Comparison of ENCODE assay signal across 16 mouse cellular contexts in the genomic region with DNA sequence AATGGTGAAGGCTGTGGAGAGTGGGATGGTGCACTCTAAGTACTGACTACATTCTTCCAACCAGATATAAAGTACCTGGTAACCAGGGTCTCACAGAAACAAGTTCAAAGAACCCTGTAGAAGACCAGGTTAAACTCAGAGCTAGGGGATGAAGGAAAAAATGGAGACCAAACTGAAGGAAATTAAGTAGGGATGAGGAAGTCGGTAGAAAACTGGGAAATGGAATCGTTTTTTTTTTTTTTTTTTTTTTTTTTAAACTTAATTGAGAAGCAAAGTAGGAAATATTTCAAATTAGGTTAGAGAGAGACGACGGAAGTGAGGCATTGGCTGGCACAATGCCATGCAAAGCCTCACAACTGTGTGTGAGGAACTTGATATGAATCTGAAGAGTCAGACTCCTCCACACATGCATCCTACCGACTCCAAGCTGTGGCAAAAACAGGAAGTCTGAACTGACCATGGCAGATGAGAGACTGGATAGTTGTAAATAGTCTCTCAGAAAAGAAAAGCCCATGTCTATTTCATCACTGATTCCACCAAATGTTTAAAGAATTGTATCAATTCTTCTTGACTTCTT.
DNase-seq lines count a peak whose midpoint lies in the region; ATAC-seq lines count a peak whose summit lies in the region.
"Had no signal": no experiment of that assay in that cellular context is flagged by ENCODE, and none has a peak within 500 bp of the region (broad histone marks: within the 10 kb centered on the region; RNA-seq: fewer than 3 reads in every experiment).

No protein-coding gene starts in this region.

- H3K27me3 ChIP-seq in kidney, embryonic 15.5 days, result no peaks in the 10 kb centered on the region
- H3K27me3 ChIP-seq in liver, embryonic 11.5 days (replicated peaks; ENCODE audit: control insufficient read depth, insufficient read depth, low read length), result no peaks in the 10 kb centered on the region
- H3K27me3 ChIP-seq in midbrain, embryonic 16.5 days (ENCODE audit: control insufficient read depth, insufficient read depth, low read depth, low read length), result no peaks in the 10 kb centered on the region
- H3K27me3 ChIP-seq: neural tube, embryonic 13.5 days had no signal

- H3K9ac ChIP-seq in kidney, embryonic 15.5 days, result no peak overlapping the region
- H3K9ac ChIP-seq in liver, embryonic 11.5 days (ENCODE audit: low read depth, low read length), result no peak overlapping the region
- no peak overlapping the region for H3K9ac ChIP-seq in midbrain, embryonic 16.5 days (ENCODE audit: low read depth, low read length)
- H3K9ac ChIP-seq: neural tube, embryonic 13.5 days had no signal

- H3K36me3 ChIP-seq in kidney, embryonic 15.5 days, result no peaks in the 10 kb centered on the region
- no peaks in the 10 kb centered on the region for H3K36me3 ChIP-seq in liver, embryonic 11.5 days (ENCODE audit: control insufficient read depth, insufficient read depth, low read length)
- no peaks in the 10 kb centered on the region for H3K36me3 ChIP-seq in midbrain, embryonic 16.5 days (ENCODE audit: control insufficient read depth, insufficient read depth, low read length)
- H3K36me3 ChIP-seq: neural tube, embryonic 13.5 days had no signal

- H3K4me2 ChIP-seq in kidney, embryonic 15.5 days, result no peak overlapping the region
- no peak overlapping the region for H3K4me2 ChIP-seq in liver, embryonic 11.5 days
- no peak overlapping the region for H3K4me2 ChIP-seq in midbrain, embryonic 16.5 days (ENCODE audit: low read length)
- H3K4me2 ChIP-seq: neural tube, embryonic 13.5 days had no signal

- no peak for ATAC-seq in kidney, embryonic 15.5 days (replicated peaks; ENCODE audit: low FRiP score)
- 0 out of 2 replicates have a peak, but pooled peaks have one; percentile 41 for ATAC-seq in liver, embryonic 11.5 days (replicated peaks; ENCODE audit: low FRiP score)
- no peak for ATAC-seq in midbrain, embryonic 16.5 days
- ATAC-seq: forebrain, embryonic 16.5 days; inflammation-experienced regulatory T-cells, adult 6 months had no signal

- DNase-seq in kidney, postnatal 10 days, result peak; percentile 28
- DNase-seq in NIH3T3 (ENCODE audit: low read depth), result peak; percentile 19
- DNase-seq in liver, embryonic 11.5 days (ENCODE audit: low spot score), result no peak
- DNase-seq in naive thymus-derived CD4-positive, alpha-beta T cell, adult 2 months (ENCODE audit: low read depth), result peak; percentile 72
- DNase-seq in cerebellum, adult 9-10 months, result no peak
- DNase-seq in left cerebral cortex, postnatal 36 days (ENCODE audit: low spot score in 2 of 2), result no peak
- DNase-seq: cerebellum, postnatal 25 days; gastrocnemius, adult 2 months; kidney, adult 9 months; midbrain, embryonic 14.5 days; right cerebral cortex, postnatal 4 days had no signal

- H3K9me3 ChIP-seq in kidney, embryonic 15.5 days (replicated peaks), result 0 out of 2 replicates have a peak, but pooled peaks cover 3% of the 10 kb centered on the region
- no peaks in the 10 kb centered on the region for H3K9me3 ChIP-seq in liver, embryonic 11.5 days (ENCODE audit: control insufficient read depth, low read length)
- no peaks in the 10 kb centered on the region for H3K9me3 ChIP-seq in midbrain, embryonic 16.5 days (replicated peaks; ENCODE audit: control insufficient read depth, low read length, poor library complexity, severe bottlenecking)
- H3K9me3 ChIP-seq: neural tube, embryonic 13.5 days had no signal

- H3K4me1 ChIP-seq in kidney, embryonic 15.5 days, result no peaks in the 10 kb centered on the region
- H3K4me1 ChIP-seq in liver, embryonic 11.5 days (replicated peaks; ENCODE audit: control insufficient read depth, insufficient read depth, low read length), result no peaks in the 10 kb centered on the region
- H3K4me1 ChIP-seq in midbrain, embryonic 16.5 days (ENCODE audit: control insufficient read depth, insufficient read depth, low read length), result no peaks in the 10 kb centered on the region

- H3K4me3 ChIP-seq in kidney, embryonic 15.5 days (replicated peaks), result no peak overlapping the region
- H3K4me3 ChIP-seq in liver, embryonic 11.5 days (ENCODE audit: low read depth, low read length), result no peak overlapping the region
- H3K4me3 ChIP-seq in midbrain, embryonic 16.5 days (ENCODE audit: low read depth, low read length), result no peak overlapping the region
- H3K4me3 ChIP-seq: gastrocnemius, adult 2 months; neural tube, embryonic 13.5 days had no signal

- WGBS in kidney, embryonic 15.5 days, result 46% methylated on average over 5 of the region's 5 CpGs
- 53% methylated on average over 5 of the region's 5 CpGs for WGBS in liver, embryonic 11.5 days
- 84% methylated on average over 5 of the region's 5 CpGs for WGBS in midbrain, embryonic 16.5 days

- intact Hi-C loops in left cerebral cortex, postnatal 36 days (cut with DNase I), result loop anchor here (10.0 kb wide), 1 partner anchor 1504 kb away; no protein-coding TSS in a partner anchor

- no peak overlapping the region for H3K27ac ChIP-seq in kidney, embryonic 15.5 days
- no peak overlapping the region for H3K27ac ChIP-seq in liver, embryonic 11.5 days (ENCODE audit: low read depth, low read length)
- no peak overlapping the region for H3K27ac ChIP-seq in midbrain, embryonic 16.5 days (ENCODE audit: low read length)
- H3K27ac ChIP-seq: gastrocnemius, adult 2 months; neural tube, embryonic 13.5 days had no signal

Comparison
In these comparisons a context has a peak if more than half of its experiments do, and no peak if none do; other contexts are left out.
1. DNase-seq: peak in kidney, postnatal 10 days (single experiment), NIH3T3 (single experiment) and naive thymus-derived CD4-positive, alpha-beta T cell, adult 2 months (single experiment); none in liver, embryonic 11.5 days (single experiment), cerebellum, adult 9-10 months (single experiment) and left cerebral cortex, postnatal 36 days (0 of 2).